Mouse (Mus musculus) cerebellum, adult 2 months (tissue): ENCODE results near the gene Slc13a4.

ENCODE experiments used
- CTCF ChIP-seq: fragments of 200-500 bp; IDR thresholded peaks from 2 replicates; pipeline ENCODE4 v1.5.1; 2011; ENCODE audit warnings: low read depth, mild to moderate bottlenecking, control low read depth, low read length, moderate library complexity, borderline replicate concordance; ENCODE audit not compliant: insufficient read depth
- POLR2A ChIP-seq: fragments of 200-500 bp; IDR thresholded peaks from 2 replicates; pipeline ENCODE4 v1.6.1; 2011; ENCODE audit warnings: low read length, control low read depth, borderline replicate concordance; ENCODE audit not compliant: insufficient read depth

DNA sequence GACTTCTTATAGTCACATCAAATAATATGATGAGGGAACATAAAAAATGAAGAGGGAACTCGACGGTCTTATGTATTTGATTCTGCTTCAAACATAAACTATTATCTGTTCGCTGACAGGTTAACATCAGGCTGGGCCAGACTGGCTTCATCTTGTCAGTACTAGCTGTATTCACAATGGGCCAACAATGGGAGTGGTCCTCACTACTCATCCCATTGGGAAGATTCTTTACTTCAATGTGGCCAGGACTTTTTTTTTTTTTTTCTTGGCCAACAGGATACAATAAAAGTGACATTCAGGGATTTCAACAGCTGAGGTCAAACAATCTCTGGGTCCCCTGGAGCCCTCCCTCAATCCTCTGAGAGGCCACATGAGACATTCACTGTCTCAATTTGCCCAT is 43.9 kb upstream of the Slc13a4 start:
- TF ChIP-seq POLR2A (no peak), CTCF (no peak)
